Mouse (Mus musculus) megakaryocyte, embryonic 14.5 days (primary cell): ENCODE data around the gene Ninj1. TPM values are rescaled to one million over a fixed set of nuclear protein-coding genes. Genes with fewer than 3 reads are reported as not detected.

Source experiments
- H3K27me3 ChIP-seq: replicated peaks from 2 replicates; pipeline ENCODE3; 2012; ENCODE audit warnings: inconsistent platforms
- H3K36me3 ChIP-seq: replicated peaks from 2 replicates; pipeline ENCODE3; 2012; ENCODE audit warnings: low read length, inconsistent platforms, mixed read lengths
- H3K4me1 ChIP-seq: 2 replicates; pipeline ENCODE4 v1.6.1; 2012; ENCODE audit warnings: inconsistent platforms
- H3K4me3 ChIP-seq: replicated peaks from 2 replicates; pipeline ENCODE3; 2012; ENCODE audit warnings: moderate library complexity, mild to moderate bottlenecking, inconsistent platforms
- H3K9me3 ChIP-seq: 2 replicates; pipeline ENCODE4 v1.6.1; 2012; ENCODE audit warnings: inconsistent platforms
- FLI1 ChIP-seq: IDR thresholded peaks from 2 replicates; pipeline ENCODE4 v1.6.1; 2012; ENCODE audit warnings: low read length, inconsistent platforms, mixed read lengths
- GATA1 ChIP-seq: IDR thresholded peaks from 3 replicates; pipeline ENCODE4 v1.6.1; 2012; ENCODE audit warnings: mixed read lengths, low read length, inconsistent platforms, borderline replicate concordance
- polyA plus RNA-seq: library from polyadenylated mRNA; stranded (reverse); fragments of >175 nt; gene quantifications from 2 replicates; pipeline ENCODE4 v1.2.3, GENCODE M21; 2012; ENCODE audit warnings: low replicate concordance; ENCODE audit not compliant: insufficient read depth

The Ninj1 gene
- polyA plus RNA-seq, 1 experiment: 866 TPM

- peaks cover 96% of the 10 kb centered on the region for H3K4me1 ChIP-seq
- H3K36me3 ChIP-seq: peaks cover 3% of the 10 kb centered on the region
- peaks cover 6% of the 10 kb centered on the region for H3K27me3 ChIP-seq
- peaks cover 7% of the 10 kb centered on the region; the same call in 1 of the 2 replicates for H3K9me3 ChIP-seq
- TF ChIP-seq GATA1: no peak
- TF ChIP-seq FLI1: no peak
- peak overlapping the region; percentile 38 for H3K4me3 ChIP-seq
Observed at GRCm38 (mm10) chr13:49183646-49184045, 3.6 kb upstream of the Ninj1 start.

GRCm38 (mm10) chr13:49186798-49187287, 442 bp upstream of the Ninj1 start:
- peaks cover 4% of the 10 kb centered on the region for H3K27me3 ChIP-seq
- H3K4me1 ChIP-seq: peaks cover 96% of the 10 kb centered on the region
- H3K9me3 ChIP-seq: peaks cover 7% of the 10 kb centered on the region; the same call in 1 of the 2 replicates
- TF ChIP-seq FLI1 (no peak), GATA1 (no peak)
- peak overlapping the region; percentile 98 for H3K4me3 ChIP-seq
- peaks cover 32% of the 10 kb centered on the region for H3K36me3 ChIP-seq

GRCm38 (mm10) chr13:49188219-49188965, 1.1 kb downstream of the Ninj1 start:
- TF ChIP-seq GATA1: no peak
- TF ChIP-seq FLI1: no peak
- peaks cover 7% of the 10 kb centered on the region; the same call in 1 of the 2 replicates for H3K9me3 ChIP-seq
- peaks cover 48% of the 10 kb centered on the region for H3K36me3 ChIP-seq
- H3K27me3 ChIP-seq: peaks cover 1% of the 10 kb centered on the region
- peaks cover 96% of the 10 kb centered on the region for H3K4me1 ChIP-seq
- H3K4me3 ChIP-seq: peak overlapping the region; percentile 98

- Histone ChIP-seq H3K4me1 (peaks cover 96% of the 10 kb centered on the region), H3K36me3 (peaks cover 53% of the 10 kb centered on the region), H3K9me3 (peaks cover 4% of the 10 kb centered on the region; the same call in 1 of the 2 replicates), H3K4me3 (peak overlapping the region; percentile 98), H3K27me3 (peaks cover 3% of the 10 kb centered on the region)
- TF ChIP-seq GATA1 (no peak), FLI1 (no peak)
Observed at GRCm38 (mm10) chr13:49188966-49189360, 1.7 kb downstream of the Ninj1 start.

GRCm38 (mm10) chr13:49189970-49190870, 2.9 kb downstream of the Ninj1 start:
- Histone ChIP-seq H3K9me3 (no peaks in the 10 kb centered on the region), H3K36me3 (peaks cover 66% of the 10 kb centered on the region), H3K4me1 (peaks cover 97% of the 10 kb centered on the region), H3K4me3 (peak overlapping the region; percentile 98), H3K27me3 (peaks cover 2% of the 10 kb centered on the region)
- TF ChIP-seq GATA1 (no peak), FLI1 (no peak; the same call in 1 of the 2 replicates)

GRCm38 (mm10) chr13:49190876-49191672, 3.8 kb downstream of the Ninj1 start:
- Histone ChIP-seq H3K36me3 (peaks cover 74% of the 10 kb centered on the region), H3K27me3 (peaks cover 2% of the 10 kb centered on the region), H3K9me3 (no peaks in the 10 kb centered on the region), H3K4me3 (peak overlapping the region; percentile 98), H3K4me1 (peaks cover 97% of the 10 kb centered on the region)
- TF ChIP-seq FLI1 (no peak), GATA1 (no peak)

- H3K4me1 ChIP-seq: peaks cover 97% of the 10 kb centered on the region
- H3K27me3 ChIP-seq: peaks cover 2% of the 10 kb centered on the region
Observed at GRCm38 (mm10) chr13:49191673-49192035, 4.4 kb downstream of the Ninj1 start.

GRCm38 (mm10) chr13:49192156-49192855, 5.0 kb downstream of the Ninj1 start:
- H3K4me3 ChIP-seq: peak overlapping the region; percentile 98
- H3K36me3 ChIP-seq: peaks cover 87% of the 10 kb centered on the region
- TF ChIP-seq GATA1 (no peak), FLI1 (no peak)
- no peaks in the 10 kb centered on the region for H3K9me3 ChIP-seq
- H3K4me1 ChIP-seq: peaks cover 98% of the 10 kb centered on the region
- peaks cover 2% of the 10 kb centered on the region for H3K27me3 ChIP-seq

More at GRCm38 (mm10) chr13:49191673-49192035, 4.4 kb downstream of the Ninj1 start:
- Histone ChIP-seq H3K4me3 (peak overlapping the region; percentile 98), H3K36me3 (peaks cover 80% of the 10 kb centered on the region), H3K9me3 (no peaks in the 10 kb centered on the region)
- TF ChIP-seq FLI1: no peak
- no peak for TF ChIP-seq GATA1

- H3K4me3 ChIP-seq: peak overlapping the region; percentile 85
- peaks cover 3% of the 10 kb centered on the region for H3K27me3 ChIP-seq
- no peaks in the 10 kb centered on the region for H3K9me3 ChIP-seq
- TF ChIP-seq GATA1 (no peak), FLI1 (no peak)
- peaks cover 100% of the 10 kb centered on the region for H3K4me1 ChIP-seq
- H3K36me3 ChIP-seq: peaks cover 97% of the 10 kb centered on the region
Observed at GRCm38 (mm10) chr13:49193650-49194049, 6.4 kb downstream of the Ninj1 start.
